ENCODE assay signal across 9 mouse cellular contexts in the genomic region with DNA sequence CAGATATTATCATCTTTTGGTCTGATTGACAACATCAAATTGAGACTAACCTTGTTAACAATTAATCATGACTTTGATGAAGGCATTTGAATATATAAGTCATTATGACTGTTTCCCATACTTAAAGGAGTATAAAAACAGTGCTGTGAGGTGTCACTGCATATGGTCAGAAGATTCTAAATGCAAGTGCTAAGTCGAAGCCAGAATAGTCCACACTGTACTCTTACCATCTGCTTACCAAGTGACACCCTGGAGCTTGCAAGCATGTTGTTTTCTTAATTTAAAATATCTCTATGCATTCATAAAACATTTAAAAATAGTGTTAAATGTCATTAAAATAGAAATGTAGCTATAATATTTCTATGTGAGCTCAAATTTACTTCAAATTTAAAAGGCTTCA.
"Had no signal": no experiment of that assay in that cellular context is flagged by ENCODE, and none has a peak within 500 bp of the region (broad histone marks: within the 10 kb centered on the region; RNA-seq: fewer than 3 reads in every experiment).

No protein-coding gene starts in this region.

- DNase-seq: kidney, adult 18-20 months; kidney, adult 9 months; kidney, postnatal 14 days; kidney, postnatal 4 days; layer of hippocampus, postnatal 36 days; liver, postnatal 0 days; lung, embryonic 14.5 days; thymus, adult 2 months; thymus, postnatal 25 days had no signal
